Mouse (Mus musculus): ENCODE results near the gene Wfs1. TPM values are rescaled to one million over a fixed set of nuclear protein-coding genes. Genes with fewer than 3 reads are reported as not detected.
A peak's percentile ranks its signal among the peaks of the same experiment; 100 is the strongest.

Gene Wfs1
- polyA plus RNA-seq, 1 experiment from 2014 or later: 10.0 TPM

GRCm38 (mm10) chr5:36979631-36980030, 9.4 kb downstream of the Wfs1 start:
- H3K27me3 ChIP-seq (replicated peaks; ENCODE audit: low read depth, poor library complexity, severe bottlenecking): no peaks in the 10 kb centered on the region
- 87% methylated on average over 7 of the region's 7 CpGs for WGBS
- H3K9me3 ChIP-seq: no peaks in the 10 kb centered on the region
- H3K4me1 ChIP-seq: peaks cover 17% of the 10 kb centered on the region
- peaks cover 30% of the 10 kb centered on the region for H3K36me3 ChIP-seq (replicated peaks)
- H3K4me3 ChIP-seq: no peak overlapping the region
- no peak for DNase-seq (ENCODE audit: low spot score)
- no peak overlapping the region for H3K27ac ChIP-seq (replicated peaks)

- H3K9me3 ChIP-seq: no peaks in the 10 kb centered on the region
- H3K36me3 ChIP-seq (replicated peaks): peaks cover 30% of the 10 kb centered on the region
- no peaks in the 10 kb centered on the region for H3K27me3 ChIP-seq (replicated peaks; ENCODE audit: low read depth, poor library complexity, severe bottlenecking)
- WGBS: 85% methylated on average over 8 of the region's 8 CpGs
- no peak overlapping the region for H3K27ac ChIP-seq (replicated peaks)
- no peak for DNase-seq (ENCODE audit: low spot score)
- no peak overlapping the region for H3K4me3 ChIP-seq
- peaks cover 21% of the 10 kb centered on the region for H3K4me1 ChIP-seq
These were observed 10.0 kb downstream of the Wfs1 start for GRCm38 (mm10) chr5:36979001-36979400.

- no peaks in the 10 kb centered on the region for H3K9me3 ChIP-seq
- H3K4me3 ChIP-seq: no peak overlapping the region
- peaks cover 22% of the 10 kb centered on the region for H3K4me1 ChIP-seq
- DNase-seq (ENCODE audit: low spot score): no peak
- H3K36me3 ChIP-seq (replicated peaks): peaks cover 37% of the 10 kb centered on the region
- 73% methylated on average over 9 of the region's 9 CpGs for WGBS
- H3K27me3 ChIP-seq (replicated peaks; ENCODE audit: low read depth, poor library complexity, severe bottlenecking): no peaks in the 10 kb centered on the region
- H3K27ac ChIP-seq (replicated peaks): no peak overlapping the region
These were observed 11.2 kb downstream of the Wfs1 start for GRCm38 (mm10) chr5:36977809-36978208.

GRCm38 (mm10) chr5:36975336-36975735, 13.7 kb downstream of the Wfs1 start:
- Histone ChIP-seq H3K4me1 (peaks cover 13% of the 10 kb centered on the region), H3K27me3 (replicated peaks; ENCODE audit: low read depth, poor library complexity, severe bottlenecking) (no peaks in the 10 kb centered on the region), H3K27ac (replicated peaks) (no peak overlapping the region), H3K36me3 (replicated peaks) (peaks cover 45% of the 10 kb centered on the region), H3K9me3 (no peaks in the 10 kb centered on the region), H3K4me3 (no peak overlapping the region)
- no peak for DNase-seq (ENCODE audit: low spot score)
- 87% methylated on average over 13 of the region's 13 CpGs for WGBS

- Histone ChIP-seq H3K4me1 (peaks cover 5% of the 10 kb centered on the region; the same call in 1 of the 2 replicates), H3K4me3 (no peak overlapping the region), H3K27me3 (replicated peaks; ENCODE audit: low read depth, poor library complexity, severe bottlenecking) (no peaks in the 10 kb centered on the region), H3K9me3 (no peaks in the 10 kb centered on the region), H3K27ac (replicated peaks) (no peak overlapping the region), H3K36me3 (replicated peaks) (peaks cover 69% of the 10 kb centered on the region)
- WGBS: 86% methylated on average over 8 of the region's 8 CpGs
- no peak for DNase-seq (ENCODE audit: low spot score)
These were observed 17.4 kb downstream of the Wfs1 start for GRCm38 (mm10) chr5:36971587-36971986.

GRCm38 (mm10) chr5:36960501-36960900, 28.5 kb downstream of the Wfs1 start:
- 47% methylated on average over 5 of the region's 5 CpGs for WGBS
- no peaks in the 10 kb centered on the region for H3K9me3 ChIP-seq
- H3K4me1 ChIP-seq: peaks cover 11% of the 10 kb centered on the region
- peaks cover 12% of the 10 kb centered on the region; the same call in 1 of the 2 replicates for H3K27me3 ChIP-seq (replicated peaks; ENCODE audit: low read depth, poor library complexity, severe bottlenecking)
- peaks cover 5% of the 10 kb centered on the region; the same call in 1 of the 2 replicates for H3K36me3 ChIP-seq (replicated peaks)
- peak overlapping the region; percentile 24; the same call in 1 of the 2 replicates for H3K27ac ChIP-seq (replicated peaks)
- no peak overlapping the region for H3K4me3 ChIP-seq
- DNase-seq (ENCODE audit: low spot score): no peak

- H3K36me3 ChIP-seq (replicated peaks): no peaks in the 10 kb centered on the region
- whole genome bisulfite sequencing: 35% methylated on average over 5 of the region's 5 CpGs
- H3K4me1 ChIP-seq: peaks cover 17% of the 10 kb centered on the region
- no peak overlapping the region for H3K4me3 ChIP-seq
- peaks cover 12% of the 10 kb centered on the region; the same call in 1 of the 2 replicates for H3K27me3 ChIP-seq (replicated peaks; ENCODE audit: low read depth, poor library complexity, severe bottlenecking)
- no peak overlapping the region for H3K27ac ChIP-seq (replicated peaks)
- peak; percentile 71 for DNase-seq (ENCODE audit: low spot score)
- no peaks in the 10 kb centered on the region for H3K9me3 ChIP-seq
These were observed 30.2 kb downstream of the Wfs1 start for GRCm38 (mm10) chr5:36958837-36959236.

GRCm38 (mm10) chr5:36955366-36955765, 33.6 kb downstream of the Wfs1 start:
- WGBS: 14% methylated on average over 4 of the region's 4 CpGs
- H3K27me3 ChIP-seq (replicated peaks; ENCODE audit: low read depth, poor library complexity, severe bottlenecking): peaks cover 16% of the 10 kb centered on the region
- H3K4me3 ChIP-seq: no peak overlapping the region
- no peaks in the 10 kb centered on the region for H3K36me3 ChIP-seq (replicated peaks)
- DNase-seq (ENCODE audit: low spot score): peak; percentile 55
- H3K9me3 ChIP-seq: no peaks in the 10 kb centered on the region
- no peak overlapping the region for H3K27ac ChIP-seq (replicated peaks)
- peaks cover 8% of the 10 kb centered on the region; the same call in 1 of the 2 replicates for H3K4me1 ChIP-seq

- H3K27me3 ChIP-seq (replicated peaks; ENCODE audit: low read depth, poor library complexity, severe bottlenecking): peaks cover 21% of the 10 kb centered on the region
- H3K4me3 ChIP-seq: no peak overlapping the region
- H3K27ac ChIP-seq (replicated peaks): no peak overlapping the region
- DNase-seq (ENCODE audit: low spot score): no peak
- H3K9me3 ChIP-seq: no peaks in the 10 kb centered on the region
- H3K4me1 ChIP-seq: 0 out of 2 replicates have a peak, but pooled peaks cover 8% of the 10 kb centered on the region
- no peaks in the 10 kb centered on the region for H3K36me3 ChIP-seq (replicated peaks)
- 93% methylated on average over 15 of the region's 15 CpGs for WGBS
These were observed 36.7 kb downstream of the Wfs1 start for GRCm38 (mm10) chr5:36952311-36952710.

- Histone ChIP-seq H3K27ac (replicated peaks) (no peak overlapping the region), H3K4me3 (no peak overlapping the region), H3K27me3 (replicated peaks; ENCODE audit: low read depth, poor library complexity, severe bottlenecking) (peaks cover 21% of the 10 kb centered on the region), H3K9me3 (no peaks in the 10 kb centered on the region), H3K4me1 (0 out of 2 replicates have a peak, but pooled peaks cover 8% of the 10 kb centered on the region), H3K36me3 (replicated peaks) (no peaks in the 10 kb centered on the region)
- DNase-seq (ENCODE audit: low spot score): no peak
- 56% methylated on average over 2 of the region's 2 CpGs for WGBS
These were observed 38.1 kb downstream of the Wfs1 start for GRCm38 (mm10) chr5:36950871-36951270.

GRCm38 (mm10) chr5:36948831-36949230, 40.2 kb downstream of the Wfs1 start:
- Histone ChIP-seq H3K27ac (replicated peaks) (no peak overlapping the region), H3K9me3 (no peaks in the 10 kb centered on the region), H3K4me3 (no peak overlapping the region), H3K4me1 (peaks cover 4% of the 10 kb centered on the region; the same call in 1 of the 2 replicates), H3K27me3 (replicated peaks; ENCODE audit: low read depth, poor library complexity, severe bottlenecking) (peaks cover 21% of the 10 kb centered on the region), H3K36me3 (replicated peaks) (no peaks in the 10 kb centered on the region)
- DNase-seq (ENCODE audit: low spot score): peak; percentile 76
- WGBS: 17% methylated on average over 3 of the region's 3 CpGs

GRCm38 (mm10) chr5:36946445-36946844, 42.6 kb downstream of the Wfs1 start:
- Histone ChIP-seq H3K27ac (replicated peaks) (no peak overlapping the region), H3K9me3 (no peaks in the 10 kb centered on the region), H3K36me3 (replicated peaks) (no peaks in the 10 kb centered on the region), H3K4me3 (no peak overlapping the region), H3K4me1 (peaks cover 4% of the 10 kb centered on the region; the same call in 1 of the 2 replicates), H3K27me3 (replicated peaks; ENCODE audit: low read depth, poor library complexity, severe bottlenecking) (peaks cover 16% of the 10 kb centered on the region)
- 25% methylated on average over 5 of the region's 5 CpGs for WGBS
- DNase-seq (ENCODE audit: low spot score): peak; percentile 68

- DNase-seq (ENCODE audit: low spot score): no peak
- no peak overlapping the region for H3K4me3 ChIP-seq
- H3K27me3 ChIP-seq (replicated peaks; ENCODE audit: low read depth, poor library complexity, severe bottlenecking): peaks cover 16% of the 10 kb centered on the region
- H3K27ac ChIP-seq (replicated peaks): no peak overlapping the region
- H3K36me3 ChIP-seq (replicated peaks): no peaks in the 10 kb centered on the region
- H3K4me1 ChIP-seq: peaks cover 4% of the 10 kb centered on the region; the same call in 1 of the 2 replicates
- WGBS: 81% methylated on average over 2 of the region's 2 CpGs
- no peaks in the 10 kb centered on the region for H3K9me3 ChIP-seq
These were observed 43.3 kb downstream of the Wfs1 start for GRCm38 (mm10) chr5:36945713-36946112.
